ENCODE assay signal across 8 mouse cellular contexts in the genomic region with DNA sequence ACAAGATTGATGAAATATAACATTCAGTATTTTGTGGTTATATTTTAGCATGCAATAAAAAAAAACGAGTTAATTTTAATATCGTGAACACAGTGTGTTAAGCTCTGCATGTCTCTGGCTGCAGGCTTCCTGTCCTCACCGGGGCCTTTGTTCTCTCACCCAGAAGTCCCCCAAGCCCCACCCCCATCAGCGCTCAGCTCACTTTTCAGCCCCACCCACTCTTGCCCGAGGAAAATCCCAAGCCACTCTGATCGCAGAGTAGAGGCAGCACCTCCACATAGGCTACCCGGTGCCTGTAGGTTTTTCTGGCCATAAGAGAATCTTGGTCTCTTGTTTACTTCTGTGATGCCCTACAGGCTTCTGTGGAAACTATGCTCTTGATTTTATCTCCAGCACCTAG. TPM values are rescaled to one million over a fixed set of nuclear protein-coding genes. Genes with fewer than 3 reads are reported as not detected.
DNase-seq lines count a peak whose midpoint lies in the region; ATAC-seq and TF ChIP-seq lines count a peak whose summit lies in the region.

No protein-coding gene starts in this region.

- peak in 1 of 2 experiments; percentile 3 for DNase-seq in cerebellum, adult 2 months
- DNase-seq in cerebellum, adult 9-10 months: no peak
- peak; percentile 54 for DNase-seq in adrenal gland, postnatal 10 days
- peak; percentile 72 for DNase-seq in limb, embryonic 14.5 days (ENCODE audit: low spot score)

- peak overlapping the region; percentile 49 for H3K9ac ChIP-seq in forebrain, embryonic 16.5 days (replicated peaks; ENCODE audit: low read depth, low read length)
- no peak overlapping the region; the same call in 1 of the 2 replicates for H3K9ac ChIP-seq in hindbrain, embryonic 16.5 days (ENCODE audit: low read depth, low read length)
- H3K9ac ChIP-seq in limb, embryonic 14.5 days (ENCODE audit: low read depth, low read length, severe bottlenecking): 0 out of 2 replicates have a peak overlapping the region, but pooled peaks have one; percentile 6
- no peak overlapping the region for H3K9ac ChIP-seq in midbrain, embryonic 12.5 days (replicated peaks)
- peak overlapping the region; percentile 58 for H3K9ac ChIP-seq in stomach, embryonic 16.5 days (ENCODE audit: low read length)

- no peaks in the 10 kb centered on the region for H3K36me3 ChIP-seq in forebrain, embryonic 16.5 days (ENCODE audit: control insufficient read depth, insufficient read depth)
- no peaks in the 10 kb centered on the region for H3K36me3 ChIP-seq in hindbrain, embryonic 16.5 days (ENCODE audit: control insufficient read depth, insufficient read depth, low read length)
- no peaks in the 10 kb centered on the region for H3K36me3 ChIP-seq in limb, embryonic 14.5 days (ENCODE audit: control insufficient read depth, insufficient read depth, low read length)
- no peaks in the 10 kb centered on the region for H3K36me3 ChIP-seq in midbrain, embryonic 12.5 days
- no peaks in the 10 kb centered on the region for H3K36me3 ChIP-seq in stomach, embryonic 16.5 days (ENCODE audit: control insufficient read depth, insufficient read depth, low read length)

- no peaks in the 10 kb centered on the region for H3K27me3 ChIP-seq in cerebellum, adult 2 months (ENCODE audit: control insufficient read depth, insufficient read depth, low read length)
- no peaks in the 10 kb centered on the region for H3K27me3 ChIP-seq in forebrain, embryonic 16.5 days (replicated peaks; ENCODE audit: control insufficient read depth, insufficient read depth, low read length)
- H3K27me3 ChIP-seq in hindbrain, embryonic 16.5 days (replicated peaks; ENCODE audit: control insufficient read depth, insufficient read depth, low read length): no peaks in the 10 kb centered on the region
- H3K27me3 ChIP-seq in limb, embryonic 14.5 days (ENCODE audit: control insufficient read depth, insufficient read depth, low read length): no peaks in the 10 kb centered on the region
- H3K27me3 ChIP-seq in midbrain, embryonic 12.5 days: no peaks in the 10 kb centered on the region
- H3K27me3 ChIP-seq in stomach, embryonic 16.5 days (ENCODE audit: control insufficient read depth, insufficient read depth, low read length): no peaks in the 10 kb centered on the region

- WGBS in cerebellum, adult 2 months: under 1% methylated on average over 7 of the region's 7 CpGs
- under 1% methylated on average over 7 of the region's 7 CpGs for WGBS in forebrain, embryonic 16.5 days
- 0% methylated on average over 7 of the region's 7 CpGs for WGBS in hindbrain, embryonic 16.5 days
- WGBS in limb, embryonic 14.5 days: 0% methylated on average over 7 of the region's 7 CpGs
- WGBS in midbrain, embryonic 12.5 days: 0% methylated on average over 7 of the region's 7 CpGs
- WGBS in stomach, embryonic 16.5 days: 0% methylated on average over 7 of the region's 7 CpGs

- no peaks in the 10 kb centered on the region for H3K4me1 ChIP-seq in cerebellum, adult 2 months (ENCODE audit: control insufficient read depth, insufficient read depth, low read length)
- peaks cover 12% of the 10 kb centered on the region for H3K4me1 ChIP-seq in forebrain, embryonic 16.5 days (replicated peaks; ENCODE audit: control insufficient read depth, insufficient read depth, low read length)
- no peaks in the 10 kb centered on the region; the same call in 1 of the 2 replicates for H3K4me1 ChIP-seq in hindbrain, embryonic 16.5 days (ENCODE audit: control insufficient read depth, insufficient read depth, low read depth, low read length)
- H3K4me1 ChIP-seq in limb, embryonic 14.5 days (ENCODE audit: control insufficient read depth, insufficient read depth, low read length): peaks cover 5% of the 10 kb centered on the region
- H3K4me1 ChIP-seq in midbrain, embryonic 12.5 days: peaks cover 20% of the 10 kb centered on the region
- H3K4me1 ChIP-seq in stomach, embryonic 16.5 days (ENCODE audit: control insufficient read depth, insufficient read depth, low read length): peaks cover 9% of the 10 kb centered on the region

- H3K4me3 ChIP-seq in cerebellum, adult 2 months (replicated peaks; ENCODE audit: insufficient read depth, low read depth, low read length): peak overlapping the region; percentile 37
- peak overlapping the region; percentile 36 for H3K4me3 ChIP-seq in forebrain, embryonic 16.5 days (replicated peaks; ENCODE audit: low read length)
- H3K4me3 ChIP-seq in hindbrain, embryonic 16.5 days (ENCODE audit: low read length): peak overlapping the region; percentile 36
- peak overlapping the region; percentile 26 for H3K4me3 ChIP-seq in limb, embryonic 14.5 days (replicated peaks; ENCODE audit: low read length)
- H3K4me3 ChIP-seq in midbrain, embryonic 12.5 days: peak overlapping the region; percentile 32
- peak overlapping the region; percentile 41 for H3K4me3 ChIP-seq in stomach, embryonic 16.5 days (replicated peaks; ENCODE audit: low read length)

- peak; percentile 90 for ATAC-seq in forebrain, embryonic 16.5 days
- peak; percentile 85 for ATAC-seq in hindbrain, embryonic 16.5 days
- peak; percentile 88 for ATAC-seq in limb, embryonic 14.5 days (ENCODE audit: low FRiP score, low read depth)
- peak; percentile 87 for ATAC-seq in midbrain, embryonic 12.5 days (ENCODE audit: low FRiP score, low read depth)
- ATAC-seq in stomach, embryonic 16.5 days (ENCODE audit: insufficient read depth, low FRiP score): peak; percentile 92

- TF ChIP-seq POLR2A in cerebellum, adult 2 months (IDR thresholded peaks at IDR 0.05; ENCODE audit: borderline replicate concordance, insufficient read depth, low read length): no peak
- no peak for TF ChIP-seq POLR2A in limb, embryonic 14.5 days (IDR thresholded peaks at IDR 0.05; ENCODE audit: borderline replicate concordance, extremely low read depth, insufficient read depth, insufficient read length)

- H3K27ac ChIP-seq in cerebellum, adult 2 months (ENCODE audit: insufficient read depth, low read length): no peak overlapping the region
- peak overlapping the region; percentile 85 for H3K27ac ChIP-seq in forebrain, embryonic 16.5 days (ENCODE audit: low read length)
- peak overlapping the region; percentile 68 for H3K27ac ChIP-seq in hindbrain, embryonic 16.5 days (ENCODE audit: low read depth, low read length)
- 0 out of 2 replicates have a peak overlapping the region, but pooled peaks have one; percentile 2 for H3K27ac ChIP-seq in limb, embryonic 14.5 days (replicated peaks; ENCODE audit: low read depth, low read length)
- peak overlapping the region; percentile 92 for H3K27ac ChIP-seq in midbrain, embryonic 12.5 days (replicated peaks)
- no peak overlapping the region for H3K27ac ChIP-seq in stomach, embryonic 16.5 days (ENCODE audit: low read length)

- TF ChIP-seq CTCF in cerebellum, adult 2 months (IDR thresholded peaks at IDR 0.05; ENCODE audit: borderline replicate concordance, insufficient read depth, low read depth, low read length): no peak

- no peaks in the 10 kb centered on the region for H3K9me3 ChIP-seq in forebrain, embryonic 16.5 days (ENCODE audit: control insufficient read depth, low read length)
- H3K9me3 ChIP-seq in hindbrain, embryonic 16.5 days (ENCODE audit: control insufficient read depth, low read length): no peaks in the 10 kb centered on the region; the same call in 1 of the 2 replicates
- H3K9me3 ChIP-seq in limb, embryonic 14.5 days (ENCODE audit: control insufficient read depth, low read length): no peaks in the 10 kb centered on the region
- H3K9me3 ChIP-seq in midbrain, embryonic 12.5 days: peaks cover 8% of the 10 kb centered on the region; the same call in 1 of the 2 replicates
- H3K9me3 ChIP-seq in stomach, embryonic 16.5 days (replicated peaks; ENCODE audit: control insufficient read depth, low read length): no peaks in the 10 kb centered on the region

- peak overlapping the region; percentile 49 for H3K4me2 ChIP-seq in forebrain, embryonic 16.5 days (ENCODE audit: low read length)
- peak overlapping the region; percentile 63 for H3K4me2 ChIP-seq in hindbrain, embryonic 16.5 days (ENCODE audit: low read length)
- H3K4me2 ChIP-seq in limb, embryonic 14.5 days (replicated peaks; ENCODE audit: low read depth, low read length, severe bottlenecking): peak overlapping the region; percentile 67
- H3K4me2 ChIP-seq in midbrain, embryonic 12.5 days (replicated peaks): peak overlapping the region; percentile 54
- peak overlapping the region; percentile 71 for H3K4me2 ChIP-seq in stomach, embryonic 16.5 days (ENCODE audit: low read depth, low read length)

RNA-seq across cellular contexts. Expression of gene Slc38a11, which starts 50.4 kb away (rescaled TPM):
- polyA plus RNA-seq in cerebellum, adult 2 months (2012; rRNA removed): 2.6 and 2.8 TPM in 2 replicates
- total RNA-seq in adrenal gland, postnatal 10 days (2021): 10 to 100 TPM; 20.9 to 22.6 TPM
- polyA plus RNA-seq in forebrain, embryonic 16.5 days (2015; fragmentation: Nextera tagmentation; extraction: Ambion mirVana): 1.1 and 1.2 TPM in 2 replicates
- polyA plus RNA-seq in hindbrain, embryonic 16.5 days (2015; fragmentation: Nextera tagmentation; extraction: Ambion mirVana): 1.5 and 1.7 TPM in 2 replicates
- polyA plus RNA-seq in limb, embryonic 14.5 days (2012; rRNA removed): 0.11 and 0.18 TPM in 2 replicates
- 0.36 and 0.43 TPM in 2 replicates for polyA plus RNA-seq in limb, embryonic 14.5 days (2014; fragmentation: Nextera tagmentation; extraction: Ambion mirVana)
- polyA plus RNA-seq in midbrain, embryonic 12.5 days (2016; fragmentation: Nextera tagmentation; extraction: Ambion mirVana): 2.5 and 3.5 TPM in 2 replicates
- polyA plus RNA-seq in stomach, embryonic 16.5 days (2015; fragmentation: Nextera tagmentation; extraction: Ambion mirVana): 0.40 and 0.62 TPM in 2 replicates

Comparison
In these comparisons a context has a peak if more than half of its experiments do, and no peak if none do; other contexts are left out.
1. H3K27ac ChIP-seq: peak in forebrain, embryonic 16.5 days (single experiment), hindbrain, embryonic 16.5 days (single experiment), limb, embryonic 14.5 days (single experiment) and midbrain, embryonic 12.5 days (single experiment); none in cerebellum, adult 2 months (single experiment) and stomach, embryonic 16.5 days (single experiment).
2. H3K9ac ChIP-seq: peak in forebrain, embryonic 16.5 days (single experiment), limb, embryonic 14.5 days (single experiment) and stomach, embryonic 16.5 days (single experiment); none in hindbrain, embryonic 16.5 days (single experiment) and midbrain, embryonic 12.5 days (single experiment).
3. Peak in every context shown above with its lines, with median percentiles within 50 percentile points of each other: H3K4me3 ChIP-seq, ATAC-seq and H3K4me2 ChIP-seq.